Mouse (Mus musculus) stomach, embryonic 16.5 days (tissue): ENCODE measurements around the gene Dleu7. TPM values are rescaled to one million over a fixed set of nuclear protein-coding genes. Genes with fewer than 3 reads are reported as not detected.

Source experiments
- ATAC-seq: fragments of 200-750 bp; cut with Nextera tagmentation; 2 replicates; pipeline ENCODE4 v1.8.0; 2017; ENCODE audit warnings: moderate number of reproducible peaks, moderate TSS enrichment; ENCODE audit not compliant: insufficient read depth, low FRiP score
- H3K27ac ChIP-seq: fragments of 300-500 bp; sonication (generic); 2 replicates; pipeline ENCODE4 v1.5.1; 2014; ENCODE audit warnings: low read length
- H3K27me3 ChIP-seq: fragments of 300-500 bp; sonication (generic); 2 replicates; pipeline ENCODE4 v1.6.1; 2014; ENCODE audit warnings: low read length, control low read depth, mixed read lengths; ENCODE audit not compliant: control insufficient read depth, insufficient read depth
- H3K36me3 ChIP-seq: fragments of 300-500 bp; sonication (generic); 2 replicates; pipeline ENCODE4 v1.6.1; 2014; ENCODE audit warnings: low read length; ENCODE audit not compliant: control insufficient read depth, insufficient read depth
- H3K4me1 ChIP-seq: fragments of 300-500 bp; sonication (generic); 2 replicates; pipeline ENCODE4 v1.6.1; 2014; ENCODE audit warnings: low read length, control low read depth, mixed read lengths; ENCODE audit not compliant: control insufficient read depth, insufficient read depth
- H3K4me2 ChIP-seq: fragments of 300-500 bp; sonication (generic); 2 replicates; pipeline ENCODE4 v1.6.1; 2014; ENCODE audit warnings: low read depth, low read length, mixed read lengths
- H3K4me3 ChIP-seq: fragments of 300-500 bp; sonication (generic); replicated peaks from 2 replicates; pipeline ENCODE4 v1.5.1; 2014; ENCODE audit warnings: mild to moderate bottlenecking, low read length
- H3K9ac ChIP-seq: fragments of 300-500 bp; sonication (generic); 2 replicates; pipeline ENCODE4 v1.6.1; 2014; ENCODE audit warnings: low read length
- H3K9me3 ChIP-seq: fragments of 300-500 bp; sonication (generic); replicated peaks from 2 replicates; pipeline ENCODE4 v1.6.1; 2016; ENCODE audit warnings: low read length, control low read depth; ENCODE audit not compliant: control insufficient read depth
- WGBS: fragments of 180-500 bp; shearing (Covaris S2); extraction: QIAGEN DNeasy Blood & Tissue Kit; methylation state at CpG from one replicate; pipeline ENCODE4 v1.1.7; 2014; 5-methylcytosine and 5-hydroxymethylcytosine counted together
- polyA plus RNA-seq: library from polyadenylated mRNA; unstranded; fragments of >200 nt; fragmentation: Nextera tagmentation; extraction: Ambion mirVana; gene quantifications from 2 replicates; pipeline ENCODE4 v1.2.1, GENCODE M21; 2015

Gene Dleu7
- polyA plus RNA-seq, 1 experiment from 2014 or later, result 0.36 TPM

DNA sequence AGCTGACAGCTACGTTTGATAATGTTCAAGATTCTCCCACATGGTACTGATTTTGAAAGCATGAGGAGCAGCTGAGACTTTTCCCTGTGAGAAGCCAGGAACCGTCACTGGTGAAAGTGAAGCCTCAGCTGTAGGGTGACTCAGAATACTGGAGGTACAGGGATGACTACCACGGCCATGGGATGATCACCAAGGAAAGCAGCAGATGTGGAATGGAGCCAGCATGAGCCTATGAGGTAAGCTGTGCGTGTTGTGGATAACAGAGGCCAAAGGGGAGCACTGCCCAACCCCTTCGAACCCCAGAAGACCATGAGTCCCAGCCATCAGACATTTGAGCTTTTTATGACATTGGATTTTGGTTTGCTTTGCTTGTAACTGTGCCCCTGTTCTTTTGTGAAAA lies 36.8 kb downstream of the Dleu7 start:
- Histone ChIP-seq H3K4me1 (no peaks in the 10 kb centered on the region; the same call in 1 of the 2 replicates), H3K4me3 (no peak overlapping the region), H3K4me2 (no peak overlapping the region), H3K9me3 (no peaks in the 10 kb centered on the region), H3K27ac (no peak overlapping the region), H3K27me3 (no peaks in the 10 kb centered on the region), H3K9ac (no peak overlapping the region), H3K36me3 (no peaks in the 10 kb centered on the region)
- WGBS, result 75% methylated on average over 5 of the region's 5 CpGs
- no peak for ATAC-seq

DNA sequence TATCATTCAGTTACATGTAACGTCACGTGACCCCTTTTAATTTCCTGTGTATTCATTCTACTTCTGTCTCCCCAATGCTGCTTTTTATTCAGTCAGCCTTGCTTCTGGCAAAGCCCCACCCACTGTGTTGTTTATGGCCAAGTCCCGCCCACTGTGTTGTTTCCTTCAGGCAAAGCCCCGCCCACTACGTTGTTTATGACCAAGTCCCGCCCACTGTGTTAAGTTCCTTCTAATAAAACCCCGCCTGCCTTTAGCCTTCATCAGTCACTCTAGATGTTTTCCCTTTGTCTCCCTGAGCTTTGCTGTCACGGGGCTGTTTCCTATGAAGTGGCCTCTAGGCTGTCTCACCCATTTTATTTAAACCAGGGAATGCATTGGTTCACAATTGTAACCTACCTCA lies 38.5 kb downstream of the Dleu7 start:
- no peak for ATAC-seq
- H3K4me2 ChIP-seq, result no peak overlapping the region
- H3K9me3 ChIP-seq, result no peaks in the 10 kb centered on the region
- WGBS, result 60% methylated on average over 8 of the region's 8 CpGs
- H3K27me3 ChIP-seq, result no peaks in the 10 kb centered on the region
- H3K36me3 ChIP-seq, result no peaks in the 10 kb centered on the region
- H3K27ac ChIP-seq, result no peak overlapping the region
- H3K9ac ChIP-seq, result no peak overlapping the region
- no peak overlapping the region for H3K4me3 ChIP-seq
- no peaks in the 10 kb centered on the region; the same call in 1 of the 2 replicates for H3K4me1 ChIP-seq

GRCm38 (mm10) chr14:62251999-62252398 lies 40.8 kb downstream of the Dleu7 start:
- no peak for ATAC-seq
- no peaks in the 10 kb centered on the region for H3K9me3 ChIP-seq
- H3K4me1 ChIP-seq, result no peaks in the 10 kb centered on the region
- WGBS, result 7% methylated on average over 4 of the region's 4 CpGs
- no peak overlapping the region for H3K9ac ChIP-seq
- no peaks in the 10 kb centered on the region for H3K36me3 ChIP-seq
- no peaks in the 10 kb centered on the region for H3K27me3 ChIP-seq
- H3K4me3 ChIP-seq, result no peak overlapping the region
- no peak overlapping the region for H3K4me2 ChIP-seq
- H3K27ac ChIP-seq, result no peak overlapping the region

DNA sequence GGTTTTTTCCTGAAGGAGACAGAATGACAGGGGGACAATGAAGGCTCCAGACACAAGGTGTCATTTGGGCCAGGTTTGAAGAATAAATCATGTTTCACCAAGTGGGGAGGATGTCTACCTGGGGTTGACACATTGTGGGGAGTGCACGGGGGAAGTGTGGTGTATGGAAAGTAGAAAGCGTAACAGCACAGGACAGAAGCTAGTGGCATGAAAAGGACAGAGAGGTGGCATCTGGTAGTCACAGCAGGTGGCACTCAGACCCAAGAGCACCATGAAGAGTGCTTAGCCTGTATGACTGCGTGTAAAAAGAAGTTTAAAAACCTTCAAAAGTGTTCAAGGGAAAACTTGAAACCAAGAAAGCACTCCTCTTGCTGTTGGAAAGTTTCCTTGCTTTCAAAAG lies 42.8 kb downstream of the Dleu7 start:
- Histone ChIP-seq H3K4me1 (no peaks in the 10 kb centered on the region), H3K36me3 (no peaks in the 10 kb centered on the region), H3K9ac (no peak overlapping the region), H3K27ac (no peak overlapping the region), H3K9me3 (no peaks in the 10 kb centered on the region), H3K4me3 (no peak overlapping the region), H3K27me3 (no peaks in the 10 kb centered on the region), H3K4me2 (no peak overlapping the region)
- ATAC-seq, result no peak
- 76% methylated on average over 3 of the region's 3 CpGs for WGBS

- no peak overlapping the region for H3K27ac ChIP-seq
- no peak overlapping the region for H3K4me3 ChIP-seq
- no peak for ATAC-seq
Observed at GRCm38 (mm10) chr14:62249251-62249650, 43.6 kb downstream of the Dleu7 start.

GRCm38 (mm10) chr14:62248796-62249195 lies 44.1 kb downstream of the Dleu7 start:
- H3K4me3 ChIP-seq, result no peak overlapping the region
- no peak overlapping the region for H3K27ac ChIP-seq
- 76% methylated on average over 10 of the region's 10 CpGs for WGBS
- H3K36me3 ChIP-seq, result no peaks in the 10 kb centered on the region
- no peak overlapping the region for H3K9ac ChIP-seq
- no peaks in the 10 kb centered on the region for H3K4me1 ChIP-seq
- no peak overlapping the region for H3K4me2 ChIP-seq
- H3K9me3 ChIP-seq, result no peaks in the 10 kb centered on the region
- H3K27me3 ChIP-seq, result no peaks in the 10 kb centered on the region
- ATAC-seq, result no peak

More at GRCm38 (mm10) chr14:62249251-62249650, 43.6 kb downstream of the Dleu7 start:
- no peaks in the 10 kb centered on the region for H3K36me3 ChIP-seq
- H3K9ac ChIP-seq, result no peak overlapping the region
- no peak overlapping the region for H3K4me2 ChIP-seq
- H3K4me1 ChIP-seq, result no peaks in the 10 kb centered on the region
- no peaks in the 10 kb centered on the region for H3K9me3 ChIP-seq
- no peaks in the 10 kb centered on the region for H3K27me3 ChIP-seq
- 81% methylated on average over 2 of the region's 2 CpGs for WGBS

DNA sequence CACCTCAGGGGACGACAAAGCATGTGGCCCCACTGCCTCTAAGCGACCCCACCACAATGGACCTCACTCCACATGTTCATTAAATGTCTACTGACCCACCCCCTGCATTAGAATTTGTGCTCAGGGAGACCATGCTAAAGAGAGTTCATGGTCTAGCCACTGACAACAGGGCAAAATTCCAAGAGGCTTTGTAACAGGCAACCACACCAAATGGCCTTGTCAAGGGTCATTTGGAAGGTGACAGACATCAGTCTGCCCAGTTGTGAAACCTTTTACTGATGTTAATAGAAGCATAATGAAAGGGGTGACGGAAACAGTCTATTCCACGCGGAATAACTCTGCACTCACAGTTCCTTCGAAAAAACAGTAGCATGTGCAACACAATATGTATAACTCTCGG lies 44.5 kb downstream of the Dleu7 start:
- Histone ChIP-seq H3K4me2 (no peak overlapping the region), H3K9ac (no peak overlapping the region), H3K27me3 (no peaks in the 10 kb centered on the region), H3K4me3 (no peak overlapping the region), H3K36me3 (no peaks in the 10 kb centered on the region), H3K27ac (no peak overlapping the region), H3K9me3 (no peaks in the 10 kb centered on the region), H3K4me1 (no peaks in the 10 kb centered on the region)
- no peak for ATAC-seq
- 84% methylated on average over 7 of the region's 7 CpGs for WGBS

GRCm38 (mm10) chr14:62245557-62245956 lies 47.3 kb downstream of the Dleu7 start:
- Histone ChIP-seq H3K9ac (no peak overlapping the region), H3K4me3 (no peak overlapping the region), H3K4me2 (no peak overlapping the region), H3K9me3 (no peaks in the 10 kb centered on the region), H3K27ac (no peak overlapping the region), H3K36me3 (no peaks in the 10 kb centered on the region), H3K27me3 (no peaks in the 10 kb centered on the region), H3K4me1 (no peaks in the 10 kb centered on the region)
- ATAC-seq, result no peak
- WGBS, result 12% methylated on average over 4 of the region's 4 CpGs

DNA sequence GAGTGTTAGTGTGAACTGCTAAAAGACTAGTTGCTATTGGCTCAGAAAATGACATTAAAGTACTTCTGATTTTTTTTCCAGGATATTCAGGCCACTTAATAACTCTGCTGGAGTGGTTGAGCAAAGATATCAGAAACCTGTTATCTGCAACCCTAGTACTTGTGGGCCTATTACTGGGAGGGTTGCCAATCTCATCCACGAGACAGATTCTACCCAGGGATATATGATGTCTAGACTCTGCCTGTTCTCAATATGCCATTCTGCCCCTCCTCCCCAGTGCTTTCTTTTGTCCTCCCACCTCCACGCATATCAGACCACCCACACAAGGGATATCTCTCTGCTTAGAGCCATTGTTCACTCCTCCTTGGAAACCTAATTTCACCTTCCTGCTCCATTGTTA lies 49.3 kb downstream of the Dleu7 start:
- no peaks in the 10 kb centered on the region for H3K9me3 ChIP-seq
- no peak overlapping the region for H3K9ac ChIP-seq
- no peaks in the 10 kb centered on the region for H3K4me1 ChIP-seq
- no peak overlapping the region for H3K4me2 ChIP-seq
- WGBS, result 66% methylated on average over 2 of the region's 2 CpGs
- no peaks in the 10 kb centered on the region for H3K27me3 ChIP-seq
- no peaks in the 10 kb centered on the region for H3K36me3 ChIP-seq
- ATAC-seq, result no peak
- H3K4me3 ChIP-seq, result no peak overlapping the region
- no peak overlapping the region for H3K27ac ChIP-seq

DNA sequence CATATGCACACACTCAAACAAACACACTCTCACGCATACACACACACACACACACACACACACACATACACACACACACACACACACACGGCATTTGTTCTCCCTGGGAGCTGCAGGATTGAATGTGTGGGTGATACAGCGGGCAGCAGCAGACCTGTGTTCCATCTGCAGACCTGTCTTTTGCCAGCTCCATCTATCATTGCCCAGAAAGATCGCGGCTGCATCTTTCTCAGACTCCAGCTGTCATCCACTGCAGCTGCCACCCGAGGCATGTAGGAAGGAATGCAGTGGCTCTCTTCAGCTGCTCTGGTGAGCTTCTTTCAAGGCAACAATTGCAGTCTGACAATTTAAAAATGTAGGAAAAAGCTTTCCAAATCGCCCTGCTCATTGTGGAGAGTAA lies 56.9 kb downstream of the Dleu7 start:
- WGBS, result 53% methylated on average over 7 of the region's 7 CpGs
- ATAC-seq, result no peak
- no peaks in the 10 kb centered on the region for H3K9me3 ChIP-seq

More for the DNA sequence above, 56.9 kb downstream of the Dleu7 start:
- no peak overlapping the region for H3K9ac ChIP-seq
- no peak overlapping the region for H3K27ac ChIP-seq
- no peak overlapping the region for H3K4me3 ChIP-seq
- no peaks in the 10 kb centered on the region for H3K4me1 ChIP-seq
- no peaks in the 10 kb centered on the region for H3K36me3 ChIP-seq
- no peak overlapping the region for H3K4me2 ChIP-seq
- no peaks in the 10 kb centered on the region for H3K27me3 ChIP-seq
